Mouse (Mus musculus) cortical plate, adult 2 months (tissue): ENCODE data around the gene Hoxa5.

Experiments
- CTCF ChIP-seq: fragments of 200-500 bp; IDR thresholded peaks from 2 replicates; pipeline ENCODE4 v1.5.1; 2011; ENCODE audit warnings: mild to moderate bottlenecking, control low read depth, low read length; ENCODE audit not compliant: insufficient read depth; ENCODE audit errors: extremely low read depth
- POLR2A ChIP-seq: fragments of 200-500 bp; IDR thresholded peaks from 2 replicates; pipeline ENCODE4 v1.6.1; 2011; ENCODE audit warnings: mild to moderate bottlenecking, low read length, control low read depth; ENCODE audit not compliant: insufficient read depth; ENCODE audit errors: extremely low read depth

DNA sequence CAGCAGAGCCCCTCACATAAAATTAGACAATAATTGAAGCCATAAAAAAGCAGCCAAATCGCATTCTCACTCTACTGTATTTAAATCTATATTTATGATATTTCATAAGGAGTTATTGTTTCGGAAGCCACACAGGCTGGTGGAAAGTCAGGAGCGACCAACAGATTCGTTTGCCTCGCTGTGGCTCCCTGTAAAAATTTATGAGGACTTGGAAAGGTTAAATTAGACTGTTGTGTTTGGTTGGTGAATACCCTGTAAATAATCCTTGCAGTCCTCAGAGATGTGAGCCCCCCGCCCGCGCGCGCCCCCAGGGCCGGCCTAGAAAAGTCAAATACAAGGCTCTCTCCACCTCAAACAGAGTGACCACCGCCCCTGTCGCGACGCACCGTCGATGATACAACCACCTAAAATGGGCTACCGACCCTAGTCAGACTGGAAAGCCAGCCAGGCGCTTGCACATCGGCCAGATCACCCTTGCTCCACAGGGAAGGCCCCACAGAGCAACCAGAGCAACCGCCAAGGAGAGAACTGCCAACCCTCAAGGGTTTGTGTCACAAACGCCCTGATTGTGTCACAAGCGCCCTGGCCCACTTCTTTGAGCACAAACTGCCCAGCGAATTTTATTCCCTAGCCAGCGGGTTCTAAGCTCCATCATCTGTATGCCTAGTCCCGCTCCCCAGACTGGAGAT lies 22.3 kb upstream of the Hoxa5 start:
- TF ChIP-seq POLR2A (no peak), CTCF (no peak)
